Mouse (Mus musculus): ENCODE data around the gene Sdcbp2. TPM values are rescaled to one million over a fixed set of nuclear protein-coding genes. Genes with fewer than 3 reads are reported as not detected.
A peak's percentile ranks its signal among the peaks of the same experiment; 100 is the strongest.
"Not testable (repeated sequence)": the region's sequence is repeated elsewhere in the genome, so short reads cannot be mapped to it uniquely, and the experiment has no call there.

Gene Sdcbp2
- total RNA-seq, 2 experiments from 2014 or later, result 1.2 TPM

GRCm38 (mm10) chr2:151564986-151565385 is 7.4 kb upstream of the Sdcbp2 start:
- no peak for DNase-seq

GRCm38 (mm10) chr2:151566856-151567255 is 5.6 kb upstream of the Sdcbp2 start:
- intact Hi-C loops (cut with DNase I), result no loop called here
- no peak for DNase-seq

More at GRCm38 (mm10) chr2:151564986-151565385, 7.4 kb upstream of the Sdcbp2 start:
- intact Hi-C loops (cut with DNase I), result no loop called here

GRCm38 (mm10) chr2:151569452-151569851 is 3.0 kb upstream of the Sdcbp2 start:
- no peak for DNase-seq
- intact Hi-C loops (cut with DNase I), result no loop called here

GRCm38 (mm10) chr2:151573667-151574066 is 1.2 kb downstream of the Sdcbp2 start:
- DNase-seq, result no peak
- intact Hi-C loops (cut with DNase I), result loop anchor here (10.0 kb wide), 1 partner anchor 111 kb away; no protein-coding TSS in a partner anchor

GRCm38 (mm10) chr2:151574607-151575006 is 2.2 kb downstream of the Sdcbp2 start:
- intact Hi-C loops (cut with DNase I), result loop anchor here (10.0 kb wide), 1 partner anchor 110 kb away; no protein-coding TSS in a partner anchor

GRCm38 (mm10) chr2:151575119-151575698 is 2.8 kb downstream of the Sdcbp2 start:
- intact Hi-C loops (cut with DNase I), result loop anchor here (10.0 kb wide), 1 partner anchor 110 kb away; no protein-coding TSS in a partner anchor
- DNase-seq, result peak; percentile 48

More at GRCm38 (mm10) chr2:151574607-151575006, 2.2 kb downstream of the Sdcbp2 start:
- DNase-seq, result no peak

GRCm38 (mm10) chr2:151575699-151576389 is 3.4 kb downstream of the Sdcbp2 start:
- intact Hi-C loops (cut with DNase I), result loop anchor here (10.0 kb wide), 1 partner anchor 109 kb away; no protein-coding TSS in a partner anchor
- DNase-seq, result peak; percentile 88

- intact Hi-C loops (cut with DNase I), result loop anchor here (10.0 kb wide), 1 partner anchor 106 kb away; no protein-coding TSS in a partner anchor
- no peak for DNase-seq
Measured at GRCm38 (mm10) chr2:151579183-151579582, 6.8 kb downstream of the Sdcbp2 start.

GRCm38 (mm10) chr2:151580945-151581344 is 8.5 kb downstream of the Sdcbp2 start:
- intact Hi-C loops (cut with DNase I), result no loop called here
- DNase-seq, result no peak

- intact Hi-C loops (cut with DNase I), result no loop called here
- no peak for DNase-seq
Measured at GRCm38 (mm10) chr2:151585934-151586333, 13.5 kb downstream of the Sdcbp2 start.

GRCm38 (mm10) chr2:151586807-151587206 is 14.4 kb downstream of the Sdcbp2 start:
- no peak for DNase-seq
- intact Hi-C loops (cut with DNase I), result no loop called here

- intact Hi-C loops (cut with DNase I), result no loop called here
- DNase-seq, result no peak
Measured at GRCm38 (mm10) chr2:151587306-151587705, 14.9 kb downstream of the Sdcbp2 start.

- intact Hi-C loops (cut with DNase I), result no loop called here
- no peak for DNase-seq
Measured at GRCm38 (mm10) chr2:151598068-151598467, 25.6 kb downstream of the Sdcbp2 start.

- DNase-seq, result peak; percentile 24
- intact Hi-C loops (cut with DNase I), result no loop called here
Measured at GRCm38 (mm10) chr2:151602106-151602505, 29.7 kb downstream of the Sdcbp2 start.

GRCm38 (mm10) chr2:151603630-151604029 is 31.2 kb downstream of the Sdcbp2 start:
- intact Hi-C loops (cut with DNase I), result no loop called here

GRCm38 (mm10) chr2:151605437-151605987 is 33.1 kb downstream of the Sdcbp2 start:
- intact Hi-C loops (cut with DNase I), result no loop called here
- DNase-seq, result peak; percentile 60

More at GRCm38 (mm10) chr2:151603630-151604029, 31.2 kb downstream of the Sdcbp2 start:
- DNase-seq, result peak; percentile 75

- intact Hi-C loops (cut with DNase I), result no loop called here
- peak; percentile 51 for DNase-seq
Measured at GRCm38 (mm10) chr2:151608435-151608834, 36.0 kb downstream of the Sdcbp2 start.

GRCm38 (mm10) chr2:151609974-151610373 is 37.6 kb downstream of the Sdcbp2 start:
- intact Hi-C loops (cut with DNase I), result no loop called here
- DNase-seq, result peak; percentile 60

- intact Hi-C loops (cut with DNase I); DNase-seq: not testable (repeated sequence)
Measured at GRCm38 (mm10) chr2:151615779-151616178, 43.4 kb downstream of the Sdcbp2 start.

- DNase-seq, result no peak
- intact Hi-C loops (cut with DNase I), result no loop called here
Measured at GRCm38 (mm10) chr2:151616551-151617329, 44.3 kb downstream of the Sdcbp2 start.

GRCm38 (mm10) chr2:151623776-151624175 is 51.4 kb downstream of the Sdcbp2 start:
- intact Hi-C loops (cut with DNase I), result no loop called here
- DNase-seq, result no peak
